Mouse (Mus musculus) embryonic facial prominence, embryonic 15.5 days (tissue): Measurements from ENCODE around the gene Mvb12b. TPM values are rescaled to one million over a fixed set of nuclear protein-coding genes. Genes with fewer than 3 reads are reported as not detected.

ENCODE experiments used
- ATAC-seq: fragments of 200-750 bp; cut with Nextera tagmentation; 2 replicates; pipeline ENCODE4 v1.8.0; 2017; ENCODE audit warnings: low read depth, moderate TSS enrichment; ENCODE audit not compliant: insufficient number of reproducible peaks, low FRiP score, low TSS enrichment
- H3K27ac ChIP-seq: fragments of 300-500 bp; sonication (generic); replicated peaks from 2 replicates; pipeline ENCODE4 v1.5.1; 2015; ENCODE audit warnings: mild to moderate bottlenecking, inconsistent platforms
- H3K27me3 ChIP-seq: fragments of 300-500 bp; sonication (generic); 2 replicates; pipeline ENCODE4 v1.6.1; 2015; ENCODE audit warnings: inconsistent platforms
- H3K36me3 ChIP-seq: fragments of 300-500 bp; sonication (generic); 2 replicates; pipeline ENCODE4 v1.6.1; 2015; ENCODE audit warnings: mild to moderate bottlenecking, inconsistent platforms
- H3K4me1 ChIP-seq: fragments of 300-500 bp; sonication (generic); 2 replicates; pipeline ENCODE4 v1.6.1; 2015; ENCODE audit warnings: inconsistent platforms
- H3K4me2 ChIP-seq: fragments of 300-500 bp; sonication (generic); replicated peaks from 2 replicates; pipeline ENCODE4 v1.6.1; 2015; ENCODE audit warnings: mild to moderate bottlenecking, inconsistent platforms
- H3K4me3 ChIP-seq: fragments of 300-500 bp; sonication (generic); replicated peaks from 2 replicates; pipeline ENCODE4 v1.5.1; 2015; ENCODE audit warnings: mild to moderate bottlenecking, inconsistent platforms
- H3K9ac ChIP-seq: fragments of 300-500 bp; sonication (generic); 2 replicates; pipeline ENCODE4 v1.6.1; 2015; ENCODE audit warnings: inconsistent platforms
- H3K9me3 ChIP-seq: fragments of 300-500 bp; sonication (generic); replicated peaks from 2 replicates; pipeline ENCODE4 v1.6.1; 2016; ENCODE audit warnings: inconsistent platforms
- WGBS: fragments of 180-500 bp; shearing (Covaris S2); methylation state at CpG from one replicate; pipeline ENCODE4 v1.1.7; 2015; 5-methylcytosine and 5-hydroxymethylcytosine counted together
- polyA plus RNA-seq: library from polyadenylated mRNA; unstranded; fragments of >200 nt; fragmentation: Nextera tagmentation; extraction: Ambion mirVana; gene quantifications from 2 replicates; pipeline ENCODE4 v1.2.1, GENCODE M21; 2015

The Mvb12b gene
- polyA plus RNA-seq, 1 experiment from 2014 or later = 22.8 TPM

DNA sequence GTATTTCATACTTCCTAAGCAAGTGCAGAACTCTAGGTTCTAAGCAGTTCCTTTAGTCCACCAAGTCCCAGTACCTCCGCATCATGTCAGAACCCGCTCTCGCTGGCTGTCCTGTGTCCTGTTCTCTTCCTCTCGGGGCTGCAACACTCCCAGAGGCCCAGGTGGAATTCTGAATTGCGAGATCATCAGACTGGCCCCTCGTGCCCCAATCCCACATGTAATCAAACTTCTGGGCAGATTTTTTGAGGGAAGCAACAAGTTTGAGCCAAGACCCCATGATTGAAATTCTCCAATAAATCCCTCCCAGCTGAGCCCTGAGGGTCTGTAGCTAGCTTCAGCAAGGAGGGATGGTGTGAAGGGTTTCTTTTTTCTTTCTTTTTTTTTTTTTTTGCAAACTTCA is 169.2 kb downstream of the Mvb12b start:
- peak overlapping the region; percentile 76 for H3K27ac ChIP-seq
- WGBS = 29% methylated on average over 6 of the region's 6 CpGs
- peaks cover 63% of the 10 kb centered on the region for H3K4me1 ChIP-seq
- H3K9ac ChIP-seq = no peak overlapping the region
- H3K4me2 ChIP-seq = peak overlapping the region; percentile 55; the same call in 1 of the 2 replicates
- H3K36me3 ChIP-seq = no peaks in the 10 kb centered on the region
- peaks cover 17% of the 10 kb centered on the region for H3K27me3 ChIP-seq
- H3K4me3 ChIP-seq = no peak overlapping the region
- ATAC-seq = no peak
- H3K9me3 ChIP-seq = no peaks in the 10 kb centered on the region

- Histone ChIP-seq H3K9me3 (no peaks in the 10 kb centered on the region), H3K4me3 (peak overlapping the region; percentile 23), H3K27ac (peak overlapping the region; percentile 76), H3K27me3 (peaks cover 17% of the 10 kb centered on the region), H3K4me1 (peaks cover 68% of the 10 kb centered on the region), H3K4me2 (peak overlapping the region; percentile 55), H3K9ac (no peak overlapping the region; the same call in 1 of the 2 replicates), H3K36me3 (no peaks in the 10 kb centered on the region)
- 3% methylated on average over 21 of the region's 21 CpGs for WGBS
- peak; percentile 45; the same call in 1 of the 2 replicates for ATAC-seq
These were observed 169.9 kb downstream of the Mvb12b start for GRCm38 (mm10) chr2:33717821-33718351.

DNA sequence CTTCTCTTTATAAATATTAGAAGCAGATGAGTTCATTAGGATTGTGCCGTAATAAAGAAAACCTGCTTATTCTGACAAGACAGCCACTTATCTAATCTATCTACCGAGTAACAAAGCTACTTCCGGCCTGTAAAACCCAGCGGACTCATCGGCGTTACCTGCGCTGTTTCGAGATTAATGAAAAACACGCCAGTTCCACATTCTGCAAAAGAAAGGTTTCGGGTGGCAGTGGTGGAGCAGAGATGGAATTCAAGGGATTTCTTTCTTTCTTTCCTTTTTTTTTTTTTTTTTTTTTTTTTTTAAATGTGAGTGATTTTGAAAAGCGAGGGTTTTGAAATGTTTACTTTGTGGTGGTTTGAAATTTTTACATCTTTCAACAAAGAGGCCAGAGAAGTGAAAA is 170.4 kb downstream of the Mvb12b start:
- 14% methylated on average over 11 of the region's 11 CpGs for WGBS
- no peak for ATAC-seq
- no peaks in the 10 kb centered on the region for H3K9me3 ChIP-seq
- no peak overlapping the region for H3K9ac ChIP-seq
- peak overlapping the region; percentile 55 for H3K4me2 ChIP-seq
- peak overlapping the region; percentile 76 for H3K27ac ChIP-seq
- H3K27me3 ChIP-seq = peaks cover 21% of the 10 kb centered on the region
- peaks cover 72% of the 10 kb centered on the region for H3K4me1 ChIP-seq
- H3K4me3 ChIP-seq = peak overlapping the region; percentile 23
- H3K36me3 ChIP-seq = no peaks in the 10 kb centered on the region

DNA sequence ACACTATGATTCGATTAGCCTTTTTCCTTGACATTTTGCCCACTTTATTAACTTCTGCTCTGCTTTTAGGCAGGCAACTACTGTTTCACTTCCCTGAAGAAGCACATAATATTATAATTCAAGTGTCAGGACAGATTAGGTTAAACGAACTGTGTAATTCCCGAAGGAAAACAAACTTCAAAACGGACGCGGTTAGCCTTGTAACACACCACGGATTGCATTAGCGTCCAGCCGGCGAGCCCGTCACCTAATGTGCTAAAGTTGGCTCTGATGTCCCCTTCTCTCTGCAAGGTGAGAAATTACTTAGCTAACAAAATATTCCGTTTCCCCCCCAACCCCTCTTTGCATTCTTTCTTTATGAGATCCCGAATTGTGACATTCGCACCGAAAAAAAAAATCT is 170.9 kb downstream of the Mvb12b start:
- H3K4me3 ChIP-seq = peak overlapping the region; percentile 14
- 11% methylated on average over 15 of the region's 15 CpGs for WGBS

DNA sequence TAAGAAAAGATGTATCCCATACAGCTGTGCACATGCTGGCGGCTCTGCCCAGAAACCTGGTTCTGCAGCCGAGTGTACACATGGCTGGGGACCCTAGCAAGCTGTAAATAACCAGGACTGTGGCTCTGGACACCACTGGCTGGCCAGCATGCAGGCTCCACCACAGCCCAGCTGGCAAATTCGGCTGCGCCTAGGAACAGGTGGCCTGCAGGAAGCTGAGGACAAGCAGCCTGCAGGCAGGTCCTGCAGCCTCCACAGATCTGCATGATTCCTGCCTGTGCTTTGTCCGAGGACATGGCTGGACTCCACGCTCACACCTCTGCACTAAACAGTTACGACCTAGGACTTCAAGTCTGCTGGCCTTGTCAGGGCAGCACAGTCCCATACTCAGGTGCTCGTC is 172.8 kb downstream of the Mvb12b start:
- ATAC-seq = no peak
- WGBS = 37% methylated on average over 8 of the region's 8 CpGs
- Histone ChIP-seq H3K9ac (no peak overlapping the region), H3K4me1 (peaks cover 60% of the 10 kb centered on the region), H3K27ac (no peak overlapping the region), H3K4me2 (no peak overlapping the region), H3K36me3 (no peaks in the 10 kb centered on the region), H3K9me3 (no peaks in the 10 kb centered on the region), H3K4me3 (no peak overlapping the region), H3K27me3 (peaks cover 30% of the 10 kb centered on the region)

More for the DNA sequence above, 170.9 kb downstream of the Mvb12b start:
- Histone ChIP-seq H3K4me1 (peaks cover 72% of the 10 kb centered on the region), H3K9ac (no peak overlapping the region), H3K27ac (no peak overlapping the region), H3K36me3 (no peaks in the 10 kb centered on the region), H3K27me3 (peaks cover 26% of the 10 kb centered on the region), H3K9me3 (no peaks in the 10 kb centered on the region), H3K4me2 (peak overlapping the region; percentile 55)
- no peak for ATAC-seq

GRCm38 (mm10) chr2:33713580-33714260 is 174.0 kb downstream of the Mvb12b start:
- Histone ChIP-seq H3K9me3 (no peaks in the 10 kb centered on the region), H3K27ac (no peak overlapping the region), H3K27me3 (peaks cover 30% of the 10 kb centered on the region), H3K4me3 (no peak overlapping the region), H3K36me3 (no peaks in the 10 kb centered on the region), H3K9ac (no peak overlapping the region), H3K4me1 (peaks cover 48% of the 10 kb centered on the region), H3K4me2 (no peak overlapping the region)
- ATAC-seq = no peak
- WGBS = 30% methylated on average over 12 of the region's 12 CpGs

GRCm38 (mm10) chr2:33712811-33713210 is 174.9 kb downstream of the Mvb12b start:
- H3K9me3 ChIP-seq = no peaks in the 10 kb centered on the region
- peaks cover 39% of the 10 kb centered on the region for H3K4me1 ChIP-seq
- no peak overlapping the region for H3K27ac ChIP-seq
- H3K27me3 ChIP-seq = peaks cover 36% of the 10 kb centered on the region
- no peaks in the 10 kb centered on the region for H3K36me3 ChIP-seq
- H3K4me3 ChIP-seq = no peak overlapping the region
- H3K4me2 ChIP-seq = no peak overlapping the region
- WGBS = 37% methylated on average over 4 of the region's 4 CpGs
- no peak for ATAC-seq
- no peak overlapping the region for H3K9ac ChIP-seq

DNA sequence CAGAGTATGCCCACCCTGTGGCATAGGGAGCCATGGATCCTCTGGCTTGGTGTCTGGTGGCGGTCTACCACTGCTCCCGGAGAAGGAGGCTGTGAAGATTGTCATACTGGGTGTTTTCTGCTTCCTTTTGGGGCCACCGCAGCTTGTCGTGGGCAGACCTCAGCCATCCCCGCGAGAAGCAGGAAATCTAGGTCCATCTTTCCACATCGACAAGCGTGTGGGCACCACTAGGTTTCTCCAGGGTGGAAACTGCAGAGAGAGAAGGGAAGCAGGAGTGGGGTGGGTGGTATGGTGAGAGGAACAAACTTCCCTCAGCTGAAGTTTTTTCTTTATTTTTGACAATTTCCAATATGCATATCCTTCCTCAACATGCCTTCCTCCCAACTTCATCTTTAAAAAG is 178.9 kb downstream of the Mvb12b start:
- H3K27me3 ChIP-seq = peaks cover 47% of the 10 kb centered on the region
- no peak for ATAC-seq
- H3K9ac ChIP-seq = no peak overlapping the region
- no peak overlapping the region for H3K27ac ChIP-seq
- no peaks in the 10 kb centered on the region for H3K9me3 ChIP-seq
- 94% methylated on average over 8 of the region's 8 CpGs for WGBS
- peaks cover 21% of the 10 kb centered on the region for H3K4me1 ChIP-seq
- H3K4me2 ChIP-seq = no peak overlapping the region
- no peaks in the 10 kb centered on the region for H3K36me3 ChIP-seq
- H3K4me3 ChIP-seq = no peak overlapping the region

GRCm38 (mm10) chr2:33708096-33708495 is 179.7 kb downstream of the Mvb12b start:
- Histone ChIP-seq H3K4me3 (no peak overlapping the region), H3K27me3 (peaks cover 54% of the 10 kb centered on the region), H3K36me3 (no peaks in the 10 kb centered on the region), H3K9ac (no peak overlapping the region), H3K4me2 (no peak overlapping the region), H3K9me3 (no peaks in the 10 kb centered on the region), H3K4me1 (peaks cover 14% of the 10 kb centered on the region; the same call in 1 of the 2 replicates), H3K27ac (no peak overlapping the region)
- WGBS = 49% methylated on average over 3 of the region's 3 CpGs
- peak; percentile 24; the same call in 1 of the 2 replicates for ATAC-seq

GRCm38 (mm10) chr2:33706403-33706802 is 181.3 kb downstream of the Mvb12b start:
- peaks cover 49% of the 10 kb centered on the region for H3K27me3 ChIP-seq
- no peak for ATAC-seq
- peaks cover 13% of the 10 kb centered on the region for H3K4me1 ChIP-seq
- H3K9me3 ChIP-seq = no peaks in the 10 kb centered on the region
- H3K4me3 ChIP-seq = no peak overlapping the region
- no peak overlapping the region for H3K9ac ChIP-seq
- no peak overlapping the region for H3K27ac ChIP-seq
- WGBS = 47% methylated on average over 9 of the region's 9 CpGs
- H3K36me3 ChIP-seq = no peaks in the 10 kb centered on the region
- no peak overlapping the region for H3K4me2 ChIP-seq

DNA sequence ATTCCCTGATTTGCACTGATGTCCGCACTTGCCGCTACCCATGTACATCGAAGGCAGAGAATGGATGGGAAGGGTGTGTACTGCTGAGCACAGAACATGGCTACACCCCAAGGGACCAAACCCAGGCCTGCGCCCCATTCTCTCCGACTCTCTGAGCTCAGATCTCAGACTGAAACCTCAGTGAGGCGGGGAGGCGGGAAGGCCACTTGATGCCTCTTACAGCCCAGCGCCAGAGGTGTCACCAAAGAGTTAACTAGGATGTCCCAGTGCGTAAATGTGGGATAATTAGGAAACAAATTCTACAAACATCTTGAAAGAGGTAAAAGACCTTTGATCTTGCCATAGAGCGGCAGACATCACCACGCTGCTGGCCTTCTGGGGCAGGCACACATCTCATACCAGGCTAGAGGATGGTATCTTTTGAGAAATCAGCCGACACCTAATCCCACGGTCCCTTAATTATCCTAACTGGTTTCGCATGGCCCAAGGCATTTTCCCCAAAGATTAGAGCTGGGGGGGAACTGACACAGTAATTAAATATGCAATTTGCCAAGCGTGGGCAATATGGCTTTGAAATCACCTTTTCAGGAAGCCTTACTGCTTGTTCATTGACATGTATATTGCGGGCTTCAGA is 181.9 kb downstream of the Mvb12b start:
- Histone ChIP-seq H3K27ac (no peak overlapping the region), H3K9ac (no peak overlapping the region), H3K4me2 (no peak overlapping the region), H3K4me3 (no peak overlapping the region), H3K9me3 (no peaks in the 10 kb centered on the region), H3K36me3 (no peaks in the 10 kb centered on the region), H3K4me1 (peaks cover 15% of the 10 kb centered on the region), H3K27me3 (peaks cover 55% of the 10 kb centered on the region)
- WGBS = 31% methylated on average over 16 of the region's 16 CpGs
- no peak for ATAC-seq
